In genomic region chr19:36668098-36668497, GRCm38 (mm10) we compare ENCODE assay signal across 25 mouse cellular contexts.
DNase-seq lines count a peak whose midpoint lies in the region; ATAC-seq and TF ChIP-seq lines count a peak whose summit lies in the region.
"Had no signal": no experiment of that assay in that cellular context is flagged by ENCODE, and none has a peak within 500 bp of the region (broad histone marks: within the 10 kb centered on the region; RNA-seq: fewer than 3 reads in every experiment).

No protein-coding gene starts in this region.

- CTCF ChIA-PET in Patski (lab: Charles Lee) = no interaction called here

- in situ Hi-C loops in Patski (cut with MboI; ENCODE audit: low pct_unique_long_range_greater_than_20kb) = no loop called here

- no peak overlapping the region for H3K9ac ChIP-seq in heart, embryonic 15.5 days
- no peak overlapping the region for H3K9ac ChIP-seq in kidney, postnatal 0 days (ENCODE audit: low read depth, low read length)
- H3K9ac ChIP-seq in limb, embryonic 13.5 days = no peak overlapping the region
- no peak overlapping the region for H3K9ac ChIP-seq in midbrain, postnatal 0 days (replicated peaks; ENCODE audit: low read length, poor library complexity, severe bottlenecking)
- H3K9ac ChIP-seq: forebrain, embryonic 13.5 days; intestine, embryonic 15.5 days; liver, embryonic 15.5 days; lung, embryonic 15.5 days; midbrain, embryonic 13.5 days had no signal

- H3K4me3 ChIP-seq in heart, embryonic 15.5 days = no peak overlapping the region
- no peak overlapping the region for H3K4me3 ChIP-seq in kidney, postnatal 0 days (replicated peaks; ENCODE audit: low read depth, low read length)
- no peak overlapping the region for H3K4me3 ChIP-seq in kidney, adult 2 months (ENCODE audit: insufficient read depth, low read depth, low read length)
- no peak overlapping the region for H3K4me3 ChIP-seq in limb, embryonic 13.5 days
- no peak overlapping the region for H3K4me3 ChIP-seq in midbrain, postnatal 0 days (ENCODE audit: low read depth, low read length)
- H3K4me3 ChIP-seq: forebrain, embryonic 13.5 days; hindbrain, embryonic 10.5 days; intestine, embryonic 15.5 days; liver, embryonic 15.5 days; lung, embryonic 15.5 days; megakaryocyte, embryonic 14.5 days; midbrain, embryonic 13.5 days had no signal

- ATAC-seq in heart, embryonic 15.5 days (replicated peaks; ENCODE audit: insufficient number of reproducible peaks, insufficient read depth, low FRiP score, low read depth) = no peak
- peak; percentile 73 for ATAC-seq in kidney, postnatal 0 days (replicated peaks; ENCODE audit: low FRiP score, low read depth)
- ATAC-seq in Patski = peak; percentile 75
- 0 out of 2 replicates have a peak, but pooled peaks have one; percentile 8 for ATAC-seq in limb, embryonic 13.5 days (ENCODE audit: low FRiP score, low read depth)
- no peak for ATAC-seq in midbrain, postnatal 0 days (ENCODE audit: low FRiP score)
- ATAC-seq: hindbrain, embryonic 16.5 days; intestine, embryonic 15.5 days had no signal

- 76% methylated on average over 1 of the region's 1 CpGs for WGBS in heart, embryonic 15.5 days
- 53% methylated on average over 1 of the region's 1 CpGs for WGBS in kidney, postnatal 0 days
- WGBS in kidney, adult 2 months = 79% methylated on average over 1 of the region's 1 CpGs
- 67% methylated on average over 1 of the region's 1 CpGs for WGBS in limb, embryonic 13.5 days
- 93% methylated on average over 1 of the region's 1 CpGs for WGBS in midbrain, postnatal 0 days

- no peaks in the 10 kb centered on the region for H3K9me3 ChIP-seq in heart, embryonic 15.5 days (replicated peaks)
- H3K9me3 ChIP-seq in kidney, postnatal 0 days (replicated peaks; ENCODE audit: low read length) = no peaks in the 10 kb centered on the region
- H3K9me3 ChIP-seq in limb, embryonic 13.5 days = no peaks in the 10 kb centered on the region
- no peaks in the 10 kb centered on the region for H3K9me3 ChIP-seq in midbrain, postnatal 0 days (ENCODE audit: low read length)
- H3K9me3 ChIP-seq: forebrain, embryonic 13.5 days; hindbrain, embryonic 10.5 days; intestine, embryonic 15.5 days; liver, embryonic 15.5 days; lung, embryonic 15.5 days; megakaryocyte, embryonic 14.5 days; midbrain, embryonic 13.5 days had no signal

- TF ChIP-seq CTCF in kidney, postnatal 0 days (IDR thresholded peaks at IDR 0.05; ENCODE audit: low read depth) = no peak
- no peak for TF ChIP-seq CTCF in kidney, adult 2 months (conservative IDR thresholded peaks at IDR 0.05; ENCODE audit: insufficient read depth, insufficient read length, low read depth, low read length)
- TF ChIP-seq CTCF in Patski (IDR thresholded peaks at IDR 0.05) = peak; percentile 12
- no peak for TF ChIP-seq CTCF in midbrain, postnatal 0 days (IDR thresholded peaks at IDR 0.05)

- H3K4me2 ChIP-seq in heart, embryonic 15.5 days = no peak overlapping the region
- no peak overlapping the region for H3K4me2 ChIP-seq in kidney, postnatal 0 days (ENCODE audit: low read length)
- no peak overlapping the region for H3K4me2 ChIP-seq in limb, embryonic 13.5 days (replicated peaks)
- H3K4me2 ChIP-seq in midbrain, postnatal 0 days (ENCODE audit: low read depth, low read length, poor library complexity, severe bottlenecking) = no peak overlapping the region
- H3K4me2 ChIP-seq: forebrain, embryonic 13.5 days; intestine, embryonic 15.5 days; liver, embryonic 15.5 days; lung, embryonic 15.5 days; midbrain, embryonic 13.5 days had no signal

- H3K4me1 ChIP-seq in heart, embryonic 15.5 days (replicated peaks) = peaks cover 80% of the 10 kb centered on the region
- no peaks in the 10 kb centered on the region for H3K4me1 ChIP-seq in kidney, postnatal 0 days (replicated peaks; ENCODE audit: insufficient read depth, low read length)
- no peaks in the 10 kb centered on the region for H3K4me1 ChIP-seq in kidney, adult 2 months (ENCODE audit: control insufficient read depth, insufficient read depth, low read length)
- H3K4me1 ChIP-seq in limb, embryonic 13.5 days = 0 out of 2 replicates have a peak, but pooled peaks cover 4% of the 10 kb centered on the region
- H3K4me1 ChIP-seq in midbrain, postnatal 0 days (ENCODE audit: insufficient read depth, low read length) = no peaks in the 10 kb centered on the region
- H3K4me1 ChIP-seq: intestine, embryonic 15.5 days; liver, embryonic 15.5 days; megakaryocyte, embryonic 14.5 days had no signal

- H3K27ac ChIP-seq in heart, embryonic 15.5 days = peak overlapping the region; percentile 48; the same call in 1 of the 2 replicates
- H3K27ac ChIP-seq in kidney, postnatal 0 days = no peak overlapping the region
- no peak overlapping the region for H3K27ac ChIP-seq in kidney, adult 2 months (ENCODE audit: insufficient read depth, low read depth, low read length)
- no peak overlapping the region for H3K27ac ChIP-seq in limb, embryonic 13.5 days
- no peak overlapping the region for H3K27ac ChIP-seq in midbrain, postnatal 0 days (ENCODE audit: low read depth, low read length)
- H3K27ac ChIP-seq: forebrain, embryonic 13.5 days; intestine, embryonic 15.5 days; liver, embryonic 15.5 days; lung, embryonic 15.5 days; midbrain, embryonic 13.5 days had no signal

- no peaks in the 10 kb centered on the region for H3K27me3 ChIP-seq in heart, embryonic 15.5 days
- H3K27me3 ChIP-seq in kidney, postnatal 0 days (ENCODE audit: insufficient read depth, low read length) = no peaks in the 10 kb centered on the region
- no peaks in the 10 kb centered on the region for H3K27me3 ChIP-seq in kidney, adult 2 months (replicated peaks; ENCODE audit: control insufficient read depth, insufficient read depth, low read length)
- no peaks in the 10 kb centered on the region for H3K27me3 ChIP-seq in Patski
- H3K27me3 ChIP-seq in limb, embryonic 13.5 days = no peaks in the 10 kb centered on the region
- H3K27me3 ChIP-seq in midbrain, postnatal 0 days (ENCODE audit: insufficient read depth, low read length) = no peaks in the 10 kb centered on the region
- H3K27me3 ChIP-seq: forebrain, embryonic 13.5 days; intestine, embryonic 15.5 days; liver, embryonic 15.5 days; lung, embryonic 15.5 days; midbrain, embryonic 13.5 days had no signal

- TF ChIP-seq POLR2A in kidney, adult 2 months (IDR thresholded peaks at IDR 0.05; ENCODE audit: low read depth, low read length) = no peak

- POLR2A ChIA-PET in Patski (lab: Charles Lee) = no interaction called here

- no peak for DNase-seq in heart, postnatal 4 days
- peak; percentile 66 for DNase-seq in kidney, postnatal 0 days (ENCODE audit: low spot score)
- no peak for DNase-seq in kidney, adult 2 months
- peak; percentile 28 for DNase-seq in Patski (ENCODE audit: low read depth, low spot score)
- DNase-seq in layer of hippocampus, adult 18-20 months (ENCODE audit: low spot score in 2 of 2) = no peak
- no peak for DNase-seq in midbrain, postnatal 0 days (ENCODE audit: low spot score)
- DNase-seq: adrenal gland, adult 2 months; cerebellum, adult 11-12 months; cerebellum, postnatal 10 days; gastrocnemius, postnatal 10 days; kidney, postnatal 14 days; layer of hippocampus, postnatal 36 days; lung, postnatal 36 days; right cerebral cortex, postnatal 25 days; thymus, postnatal 14 days had no signal

- no peaks in the 10 kb centered on the region for H3K36me3 ChIP-seq in heart, embryonic 15.5 days
- H3K36me3 ChIP-seq in kidney, postnatal 0 days (ENCODE audit: insufficient read depth, low read length) = no peaks in the 10 kb centered on the region
- no peaks in the 10 kb centered on the region for H3K36me3 ChIP-seq in kidney, adult 2 months (ENCODE audit: control insufficient read depth, insufficient read depth, low read length)
- H3K36me3 ChIP-seq in limb, embryonic 13.5 days = no peaks in the 10 kb centered on the region
- H3K36me3 ChIP-seq in midbrain, postnatal 0 days (ENCODE audit: insufficient read depth, low read length) = no peaks in the 10 kb centered on the region
- H3K36me3 ChIP-seq: hindbrain, embryonic 10.5 days; intestine, embryonic 15.5 days; liver, embryonic 15.5 days; lung, embryonic 15.5 days; midbrain, embryonic 13.5 days had no signal

Comparison
In these comparisons a context has a peak if more than half of its experiments do, and no peak if none do; other contexts are left out.
1. DNase-seq: peak in kidney, postnatal 0 days (single experiment) and Patski (single experiment); none in heart, postnatal 4 days (single experiment), kidney, adult 2 months (single experiment), layer of hippocampus, adult 18-20 months (0 of 2) and midbrain, postnatal 0 days (single experiment).
2. ATAC-seq: peak in kidney, postnatal 0 days (single experiment), Patski (single experiment) and limb, embryonic 13.5 days (single experiment); none in heart, embryonic 15.5 days (single experiment) and midbrain, postnatal 0 days (single experiment).